In the genomic region with DNA sequence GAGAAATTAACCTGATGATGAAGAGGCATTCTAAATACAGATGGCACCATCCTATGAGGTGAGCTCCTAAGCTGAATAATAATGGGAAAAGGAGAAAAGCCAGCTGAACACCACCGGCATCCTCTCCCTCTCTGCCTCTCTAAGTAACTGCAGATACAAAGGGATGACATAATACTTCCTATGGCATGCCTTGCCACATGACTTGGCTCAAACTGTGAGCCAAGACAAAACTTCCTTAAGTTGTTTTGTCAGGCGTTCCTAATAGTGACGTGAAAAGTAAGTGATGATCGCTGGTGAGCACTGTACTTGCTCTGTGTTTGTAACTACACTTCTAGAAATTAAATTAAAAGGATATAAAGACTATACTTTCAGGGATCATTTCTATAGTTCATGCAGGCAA, we compare ENCODE assay signal across 12 mouse cellular contexts. TPM values are rescaled to one million over a fixed set of nuclear protein-coding genes. Genes with fewer than 3 reads are reported as not detected.
DNase-seq lines count a peak whose midpoint lies in the region; ATAC-seq and TF ChIP-seq lines count a peak whose summit lies in the region.
"Had no signal": no experiment of that assay in that cellular context is flagged by ENCODE, and none has a peak within 500 bp of the region (broad histone marks: within the 10 kb centered on the region; RNA-seq: fewer than 3 reads in every experiment).

No protein-coding gene starts in this region.

- no peak overlapping the region for H3K27ac ChIP-seq in forebrain, embryonic 13.5 days
- no peak overlapping the region for H3K27ac ChIP-seq in forebrain, embryonic 11.5 days (ENCODE audit: low read depth, low read length)
- no peak overlapping the region for H3K27ac ChIP-seq in liver, adult 2 months (replicated peaks; ENCODE audit: insufficient read depth, low read depth, low read length)
- no peak overlapping the region for H3K27ac ChIP-seq in liver, embryonic 15.5 days (replicated peaks)
- H3K27ac ChIP-seq: hindbrain, embryonic 12.5 days; layer of hippocampus, adult 2 months; lung, embryonic 15.5 days had no signal

- TF ChIP-seq POLR2A in liver, adult 2 months (IDR thresholded peaks at IDR 0.05; ENCODE audit: extremely low read depth, insufficient read depth, low read length), result no peak
- TF ChIP-seq POLR2A in brain, embryonic 14.5 days (IDR thresholded peaks at IDR 0.05; ENCODE audit: borderline replicate concordance, extremely low read depth, insufficient read depth, insufficient read length, poor library complexity, severe bottlenecking), result no peak

- H3K9ac ChIP-seq in forebrain, embryonic 13.5 days, result no peak overlapping the region
- no peak overlapping the region for H3K9ac ChIP-seq in forebrain, embryonic 11.5 days (ENCODE audit: low read length)
- no peak overlapping the region for H3K9ac ChIP-seq in liver, adult 2 months (ENCODE audit: low read depth, low read length)
- no peak overlapping the region for H3K9ac ChIP-seq in liver, embryonic 15.5 days
- H3K9ac ChIP-seq: hindbrain, embryonic 12.5 days; lung, embryonic 15.5 days had no signal

- no peaks in the 10 kb centered on the region for H3K79me2 ChIP-seq in liver, adult 2 months (ENCODE audit: control insufficient read depth, insufficient read depth, low read length)

- no peak for TF ChIP-seq CTCF in liver, adult 2 months (IDR thresholded peaks at IDR 0.05; ENCODE audit: low read depth, low read length)
- no peak for TF ChIP-seq CTCF in brain, embryonic 14.5 days (IDR thresholded peaks at IDR 0.05; ENCODE audit: borderline replicate concordance, extremely low read depth, insufficient read depth, insufficient read length)

- H3K4me3 ChIP-seq in forebrain, embryonic 13.5 days, result no peak overlapping the region
- H3K4me3 ChIP-seq in forebrain, embryonic 11.5 days (ENCODE audit: low read depth, low read length), result no peak overlapping the region
- no peak overlapping the region for H3K4me3 ChIP-seq in liver, adult 2 months (ENCODE audit: insufficient read depth, low read depth, low read length)
- H3K4me3 ChIP-seq in liver, embryonic 15.5 days (replicated peaks), result no peak overlapping the region; the same call in 1 of the 2 replicates
- H3K4me3 ChIP-seq: layer of hippocampus, adult 2 months; lung, embryonic 15.5 days had no signal

- no peak overlapping the region for H3K4me2 ChIP-seq in forebrain, embryonic 13.5 days
- H3K4me2 ChIP-seq in forebrain, embryonic 11.5 days (ENCODE audit: low read depth, low read length, severe bottlenecking), result no peak overlapping the region
- H3K4me2 ChIP-seq in liver, embryonic 15.5 days, result peak overlapping the region; percentile 58

- H3K36me3 ChIP-seq in forebrain, embryonic 13.5 days (ENCODE audit: poor library complexity, severe bottlenecking), result no peaks in the 10 kb centered on the region
- H3K36me3 ChIP-seq in forebrain, embryonic 11.5 days (ENCODE audit: control insufficient read depth, insufficient read depth, low read length), result no peaks in the 10 kb centered on the region
- no peaks in the 10 kb centered on the region for H3K36me3 ChIP-seq in liver, adult 2 months (ENCODE audit: control insufficient read depth, insufficient read depth, low read length)
- no peaks in the 10 kb centered on the region for H3K36me3 ChIP-seq in liver, embryonic 15.5 days (replicated peaks)
- H3K36me3 ChIP-seq: hindbrain, embryonic 12.5 days; lung, embryonic 15.5 days had no signal

- WGBS in forebrain, embryonic 13.5 days, result 63% methylated on average over 4 of the region's 4 CpGs
- 73% methylated on average over 4 of the region's 4 CpGs for whole genome bisulfite sequencing in forebrain, embryonic 11.5 days
- WGBS in liver, adult 2 months, result 69% methylated on average over 4 of the region's 4 CpGs
- WGBS in liver, embryonic 15.5 days (ENCODE audit: insufficient replicate concordance), result 45% methylated on average over 4 of the region's 4 CpGs

- H3K27me3 ChIP-seq in forebrain, embryonic 13.5 days, result no peaks in the 10 kb centered on the region
- H3K27me3 ChIP-seq in forebrain, embryonic 11.5 days (ENCODE audit: control insufficient read depth, insufficient read depth, low read length), result no peaks in the 10 kb centered on the region
- no peaks in the 10 kb centered on the region for H3K27me3 ChIP-seq in liver, adult 2 months (ENCODE audit: control insufficient read depth, insufficient read depth, low read length)
- H3K27me3 ChIP-seq in liver, embryonic 15.5 days, result no peaks in the 10 kb centered on the region
- H3K27me3 ChIP-seq: hindbrain, embryonic 12.5 days; lung, embryonic 15.5 days had no signal

- H3K9me3 ChIP-seq in forebrain, embryonic 13.5 days (replicated peaks), result no peaks in the 10 kb centered on the region
- no peaks in the 10 kb centered on the region for H3K9me3 ChIP-seq in forebrain, embryonic 11.5 days (ENCODE audit: control insufficient read depth, low read length)
- H3K9me3 ChIP-seq in liver, embryonic 15.5 days (replicated peaks), result no peaks in the 10 kb centered on the region
- H3K9me3 ChIP-seq: hindbrain, embryonic 12.5 days; lung, embryonic 15.5 days had no signal

- H3K4me1 ChIP-seq in forebrain, embryonic 13.5 days, result no peaks in the 10 kb centered on the region
- no peaks in the 10 kb centered on the region; the same call in 1 of the 2 replicates for H3K4me1 ChIP-seq in forebrain, embryonic 11.5 days (replicated peaks; ENCODE audit: control insufficient read depth, insufficient read depth, low read length)
- H3K4me1 ChIP-seq in liver, adult 2 months (ENCODE audit: control insufficient read depth, insufficient read depth, low read length), result no peaks in the 10 kb centered on the region
- 0 out of 2 replicates have a peak, but pooled peaks cover 3% of the 10 kb centered on the region for H3K4me1 ChIP-seq in liver, embryonic 15.5 days (replicated peaks)
- H3K4me1 ChIP-seq: hindbrain, embryonic 12.5 days; lung, embryonic 15.5 days had no signal

- DNase-seq in forebrain, embryonic 11.5 days (ENCODE audit: low spot score), result no peak
- peak; percentile 10 for DNase-seq in liver, adult 2 months (ENCODE audit: extremely low read depth, low read depth, low spot score)
- DNase-seq in liver, result no peak
- DNase-seq in brain, embryonic 14.5 days (ENCODE audit: low read depth), result peak; percentile 1
- no peak for DNase-seq in adrenal gland, postnatal 25 days
- DNase-seq in right cerebral cortex, adult 2 months (ENCODE audit: low spot score in 2 of 2), result no peak
- DNase-seq: kidney, adult 11 months had no signal

- ATAC-seq in forebrain, embryonic 13.5 days, result 0 out of 2 replicates have a peak, but pooled peaks have one; percentile 30
- ATAC-seq in forebrain, embryonic 11.5 days (replicated peaks; ENCODE audit: low FRiP score), result no peak
- peak; percentile 30; the same call in 1 of the 2 replicates for ATAC-seq in liver, embryonic 15.5 days (ENCODE audit: insufficient read depth)

RNA-seq across cellular contexts. Expression of a gene that starts 27.7 kb away (rescaled TPM):
- polyA plus RNA-seq in forebrain, embryonic 13.5 days (2015; fragmentation: Nextera tagmentation; extraction: Ambion mirVana), result 8.5 and 9.7 TPM in 2 replicates
- polyA plus RNA-seq in forebrain, embryonic 11.5 days (2014; fragmentation: Nextera tagmentation; extraction: Ambion mirVana), result 9.0 and 9.9 TPM in 2 replicates
- total RNA-seq in liver, adult 2 months (2014; rRNA removed), result 6.6 and 9.6 TPM in 2 replicates
- 0.91 and 1.2 TPM in 2 replicates for polyA plus RNA-seq in liver, adult 2 months (2012; rRNA removed)
- 9.1 and 12.3 TPM in 2 replicates for polyA plus RNA-seq in brain, embryonic 14.5 days (2012; rRNA removed)
- polyA plus RNA-seq in liver, embryonic 15.5 days (2015; fragmentation: Nextera tagmentation; extraction: Ambion mirVana), result 14.2 and 15.6 TPM in 2 replicates
- 49.2 and 65.8 TPM in 2 replicates for total RNA-seq in adrenal gland, postnatal 25 days (2021)

Comparison
In these comparisons a context has a peak if more than half of its experiments do, and no peak if none do; other contexts are left out.
1. DNase-seq: peak in liver, adult 2 months (single experiment) and brain, embryonic 14.5 days (single experiment); none in forebrain, embryonic 11.5 days (single experiment), liver (single experiment), adrenal gland, postnatal 25 days (single experiment) and right cerebral cortex, adult 2 months (0 of 2).